10 mouse cellular contexts compared by ENCODE assay signal in genomic region chr4:43979746-43980145, GRCm38 (mm10). TPM values are rescaled to one million over a fixed set of nuclear protein-coding genes. Genes with fewer than 3 reads are reported as not detected.
A peak's percentile ranks its signal among the peaks of the same experiment; 100 is the strongest.
DNase-seq lines count a peak whose midpoint lies in the region; ATAC-seq and TF ChIP-seq lines count a peak whose summit lies in the region.
"Had no signal": no experiment of that assay in that cellular context is flagged by ENCODE, and none has a peak within 500 bp of the region (broad histone marks: within the 10 kb centered on the region; RNA-seq: fewer than 3 reads in every experiment).

No protein-coding gene starts in this region.

- WGBS in heart, embryonic 15.5 days, result 79% methylated on average over 3 of the region's 3 CpGs
- 42% methylated on average over 3 of the region's 3 CpGs for WGBS in heart, adult 2 months
- WGBS in cerebellum, adult 2 months, result under 1% methylated on average over 3 of the region's 3 CpGs
- 75% methylated on average over 3 of the region's 3 CpGs for WGBS in kidney, postnatal 0 days

- 0 out of 2 replicates have a peak overlapping the region, but pooled peaks have one; percentile 61 for H3K27ac ChIP-seq in heart, embryonic 15.5 days
- H3K27ac ChIP-seq in heart, adult 2 months, result no peak overlapping the region
- H3K27ac ChIP-seq in cerebellum, adult 2 months (ENCODE audit: insufficient read depth, low read length), result no peak overlapping the region
- 0 out of 2 replicates have a peak overlapping the region, but pooled peaks have one; percentile 82 for H3K27ac ChIP-seq in kidney, postnatal 0 days

- peaks cover 27% of the 10 kb centered on the region for H3K4me1 ChIP-seq in heart, embryonic 15.5 days (replicated peaks)
- peaks cover 15% of the 10 kb centered on the region for H3K4me1 ChIP-seq in heart, adult 2 months (ENCODE audit: control insufficient read depth, insufficient read depth, low read length)
- H3K4me1 ChIP-seq in cerebellum, adult 2 months (ENCODE audit: control insufficient read depth, insufficient read depth, low read length), result no peaks in the 10 kb centered on the region
- H3K4me1 ChIP-seq in kidney, postnatal 0 days (replicated peaks; ENCODE audit: insufficient read depth, low read length), result peaks cover 5% of the 10 kb centered on the region; the same call in 1 of the 2 replicates

- no peaks in the 10 kb centered on the region for H3K79me2 ChIP-seq in heart, adult 2 months (replicated peaks; ENCODE audit: control insufficient read depth, insufficient read depth, low read length)

- no peaks in the 10 kb centered on the region for H3K27me3 ChIP-seq in heart, embryonic 15.5 days
- H3K27me3 ChIP-seq in heart, adult 2 months (ENCODE audit: control insufficient read depth, insufficient read depth, low read length), result no peaks in the 10 kb centered on the region
- H3K27me3 ChIP-seq in cerebellum, adult 2 months (ENCODE audit: control insufficient read depth, insufficient read depth, low read length), result no peaks in the 10 kb centered on the region
- H3K27me3 ChIP-seq in kidney, postnatal 0 days (ENCODE audit: insufficient read depth, low read length), result no peaks in the 10 kb centered on the region

- no peak overlapping the region for H3K4me3 ChIP-seq in heart, embryonic 15.5 days
- no peak overlapping the region for H3K4me3 ChIP-seq in heart, adult 2 months
- no peak overlapping the region for H3K4me3 ChIP-seq in cerebellum, adult 2 months (replicated peaks; ENCODE audit: insufficient read depth, low read depth, low read length)
- H3K4me3 ChIP-seq in kidney, postnatal 0 days (replicated peaks; ENCODE audit: low read depth, low read length), result no peak overlapping the region

- no peaks in the 10 kb centered on the region for H3K9me3 ChIP-seq in heart, embryonic 15.5 days (replicated peaks)
- no peaks in the 10 kb centered on the region for H3K9me3 ChIP-seq in kidney, postnatal 0 days (replicated peaks; ENCODE audit: low read length)

- H3K9ac ChIP-seq in heart, embryonic 15.5 days, result no peak overlapping the region
- no peak overlapping the region for H3K9ac ChIP-seq in heart, adult 2 months (ENCODE audit: low read depth, low read length)
- no peak overlapping the region for H3K9ac ChIP-seq in kidney, postnatal 0 days (ENCODE audit: low read depth, low read length)

- no peak for TF ChIP-seq EP300 in heart, adult 2 months (IDR thresholded peaks at IDR 0.05; ENCODE audit: insufficient read depth, low read depth, low read length)

- no peaks in the 10 kb centered on the region for H3K36me3 ChIP-seq in heart, embryonic 15.5 days
- H3K36me3 ChIP-seq in heart, adult 2 months (ENCODE audit: control insufficient read depth, insufficient read depth, low read length), result no peaks in the 10 kb centered on the region
- H3K36me3 ChIP-seq in kidney, postnatal 0 days (ENCODE audit: insufficient read depth, low read length), result no peaks in the 10 kb centered on the region

- ATAC-seq in heart, embryonic 15.5 days (replicated peaks; ENCODE audit: insufficient number of reproducible peaks, insufficient read depth, low FRiP score, low read depth), result no peak
- no peak for ATAC-seq in kidney, postnatal 0 days (replicated peaks; ENCODE audit: low FRiP score, low read depth)

- DNase-seq in heart, adult 2 months, result no peak
- peak; percentile 36 for DNase-seq in 3134 (ENCODE audit: extremely low read depth, insufficient read length, low spot score)
- peak; percentile 82 to 91 for DNase-seq in cerebellum, adult 2 months
- no peak for DNase-seq in kidney, postnatal 0 days (ENCODE audit: low spot score)
- DNase-seq in left cerebral cortex, postnatal 4 days, result peak; percentile 97
- DNase-seq in embryo, embryonic 10.5 days (ENCODE audit: low spot score), result no peak
- no peak for DNase-seq in yolk sac, embryonic 10.5 days (ENCODE audit: low spot score)

- no peak for TF ChIP-seq POLR2A in heart, adult 2 months (IDR thresholded peaks at IDR 0.05; ENCODE audit: insufficient read depth, low read depth, low read length)
- TF ChIP-seq POLR2A in cerebellum, adult 2 months (IDR thresholded peaks at IDR 0.05; ENCODE audit: borderline replicate concordance, insufficient read depth, low read length), result no peak

- no peak overlapping the region for H3K4me2 ChIP-seq in heart, embryonic 15.5 days
- no peak overlapping the region for H3K4me2 ChIP-seq in kidney, postnatal 0 days (ENCODE audit: low read length)

- TF ChIP-seq CTCF in heart, adult 2 months (IDR thresholded peaks at IDR 0.05), result no peak
- no peak; the same call in 1 of the 2 replicates for TF ChIP-seq CTCF in cerebellum, adult 2 months (IDR thresholded peaks at IDR 0.05; ENCODE audit: borderline replicate concordance, insufficient read depth, low read depth, low read length)
- TF ChIP-seq CTCF in kidney, postnatal 0 days (IDR thresholded peaks at IDR 0.05; ENCODE audit: low read depth), result no peak

- intact Hi-C loops in heart, adult 2 months (cut with DNase I), result loop anchor here (10.0 kb wide), 1 partner anchor 235 kb away; no protein-coding TSS in a partner anchor
- intact Hi-C loops in left cerebral cortex, postnatal 4 days (cut with DNase I), result loop anchor here (5.0 kb wide), 2 partner anchors 52 to 72 kb away; no protein-coding TSS in a partner anchor

RNA-seq across cellular contexts. Expression of gene Ccin, which starts 3.5 kb away (rescaled TPM):
- not detected in 2 replicates for polyA plus RNA-seq in heart, embryonic 15.5 days (2015; fragmentation: Nextera tagmentation; extraction: Ambion mirVana)
- not detected for total RNA-seq in heart, adult 2 months (2021)
- 0.15 and 0.16 TPM in 2 replicates for polyA plus RNA-seq in heart, adult 2 months (2012; rRNA removed)
- polyA plus RNA-seq in cerebellum, adult 2 months (2012; rRNA removed), result not detected in 2 replicates
- not detected in 2 replicates for polyA plus RNA-seq in kidney, postnatal 0 days (2015; fragmentation: Nextera tagmentation; extraction: Ambion mirVana)
- total RNA-seq in left cerebral cortex, postnatal 4 days (2021), result under 1 TPM in 1 of 2 experiments, not detected in 1; 0.26 TPM
- polyA plus RNA-seq: cortical plate, adult 2 months; liver, embryonic 16.5 days had no signal

RNA-seq across cellular contexts. Expression of gene Glipr2, which starts 22.5 kb away (rescaled TPM):
- 44.3 and 53.2 TPM in 2 replicates for polyA plus RNA-seq in heart, embryonic 15.5 days (2015; fragmentation: Nextera tagmentation; extraction: Ambion mirVana)
- total RNA-seq in heart, adult 2 months (2021), result 1 to 10 TPM; 2.1 to 5.3 TPM
- 5.2 and 6.9 TPM in 2 replicates for polyA plus RNA-seq in heart, adult 2 months (2012; rRNA removed)
- 6.8 and 7.4 TPM in 2 replicates for polyA plus RNA-seq in cerebellum, adult 2 months (2012; rRNA removed)
- 54.9 and 59.1 TPM in 2 replicates for polyA plus RNA-seq in kidney, postnatal 0 days (2015; fragmentation: Nextera tagmentation; extraction: Ambion mirVana)
- 10 to 100 TPM; 11.1 to 14.9 TPM for total RNA-seq in left cerebral cortex, postnatal 4 days (2021)

RNA-seq across cellular contexts. Expression of gene Clta, which starts 24.5 kb away (rescaled TPM):
- 130 and 146 TPM in 2 replicates for polyA plus RNA-seq in heart, embryonic 15.5 days (2015; fragmentation: Nextera tagmentation; extraction: Ambion mirVana)
- total RNA-seq in heart, adult 2 months (2021), result 10 to 100 TPM; 75.8 to 78.6 TPM
- 64.6 and 68.4 TPM in 2 replicates for polyA plus RNA-seq in heart, adult 2 months (2012; rRNA removed)
- polyA plus RNA-seq in cerebellum, adult 2 months (2012; rRNA removed), result 459 and 486 TPM in 2 replicates
- polyA plus RNA-seq in kidney, postnatal 0 days (2015; fragmentation: Nextera tagmentation; extraction: Ambion mirVana), result 293 and 300 TPM in 2 replicates
- 100 to 1,000 TPM; 333 to 337 TPM for total RNA-seq in left cerebral cortex, postnatal 4 days (2021)

Comparison
In these comparisons a context has a peak if more than half of its experiments do, and no peak if none do; other contexts are left out.
1. H3K27ac ChIP-seq: peak in heart, embryonic 15.5 days (single experiment) and kidney, postnatal 0 days (single experiment); none in heart, adult 2 months (single experiment) and cerebellum, adult 2 months (single experiment).
2. DNase-seq: peak in 3134 (single experiment), cerebellum, adult 2 months (2 of 2) and left cerebral cortex, postnatal 4 days (single experiment); none in heart, adult 2 months (0 of 2), kidney, postnatal 0 days (single experiment), embryo, embryonic 10.5 days (single experiment) and yolk sac, embryonic 10.5 days (single experiment).